Mouse (Mus musculus) heart, embryonic 16.5 days (tissue): Measurements from ENCODE around the gene Txnrd3. TPM values are rescaled to one million over a fixed set of nuclear protein-coding genes. Genes with fewer than 3 reads are reported as not detected.

ENCODE experiments used
- ATAC-seq: fragments of 200-750 bp; cut with Nextera tagmentation; replicated peaks from 2 replicates; pipeline ENCODE4 v1.8.0; 2017; ENCODE audit warnings: moderate number of reproducible peaks; ENCODE audit not compliant: insufficient read depth, low FRiP score; ENCODE audit errors: extremely low read depth
- H3K27ac ChIP-seq: fragments of 300-500 bp; sonication (generic); 2 replicates; pipeline ENCODE4 v1.5.1; 2014; ENCODE audit warnings: mild to moderate bottlenecking, low read length, control low read depth, moderate library complexity
- H3K27me3 ChIP-seq: fragments of 300-500 bp; sonication (generic); 2 replicates; pipeline ENCODE4 v1.6.1; 2014; ENCODE audit warnings: low read length, mixed read lengths; ENCODE audit not compliant: control insufficient read depth, insufficient read depth
- H3K36me3 ChIP-seq: fragments of 300-500 bp; sonication (generic); 2 replicates; pipeline ENCODE4 v1.6.1; 2014; ENCODE audit not compliant: control insufficient read depth, insufficient read depth
- H3K4me1 ChIP-seq: fragments of 300-500 bp; sonication (generic); 2 replicates; pipeline ENCODE4 v1.6.1; 2014; ENCODE audit warnings: low read length, mixed read lengths; ENCODE audit not compliant: control insufficient read depth, insufficient read depth
- H3K4me2 ChIP-seq: fragments of 300-500 bp; sonication (generic); 2 replicates; pipeline ENCODE4 v1.6.1; 2014; ENCODE audit warnings: low read depth, mild to moderate bottlenecking, control low read depth, low read length
- H3K4me3 ChIP-seq: fragments of 300-500 bp; sonication (generic); 2 replicates; pipeline ENCODE4 v1.5.1; 2014; ENCODE audit warnings: mild to moderate bottlenecking, control low read depth, low read length
- H3K9ac ChIP-seq: fragments of 300-500 bp; sonication (generic); 2 replicates; pipeline ENCODE4 v1.6.1; 2014; ENCODE audit warnings: low read length, control low read depth
- H3K9me3 ChIP-seq: fragments of 300-500 bp; sonication (generic); replicated peaks from 2 replicates; pipeline ENCODE4 v1.6.1; 2016; ENCODE audit warnings: low read length; ENCODE audit not compliant: control insufficient read depth
- WGBS: fragments of 180-500 bp; shearing (Covaris S2); extraction: QIAGEN DNeasy Blood & Tissue Kit; methylation state at CpG from one replicate; pipeline ENCODE4 v1.1.7; 2014; 5-methylcytosine and 5-hydroxymethylcytosine counted together
- polyA plus RNA-seq: library from polyadenylated mRNA; unstranded; fragments of >200 nt; fragmentation: Nextera tagmentation; extraction: Ambion mirVana; gene quantifications from 2 replicates; pipeline ENCODE4 v1.2.1, GENCODE M21; 2015

The Txnrd3 gene
- 14.3 and 15.3 TPM in 2 replicates for polyA plus RNA-seq

- no peaks in the 10 kb centered on the region for H3K36me3 ChIP-seq
- peak within 1 kb of the TSS; percentile 90 for H3K4me2 ChIP-seq
- peak within 1 kb of the TSS; percentile 70 for H3K4me3 ChIP-seq
- peak within 1 kb of the TSS; percentile 75 for H3K9ac ChIP-seq
- H3K4me1 ChIP-seq, result peaks cover 6% of the 10 kb centered on the region; the same call in 1 of the 2 replicates
- H3K9me3 ChIP-seq, result no peaks in the 10 kb centered on the region
- H3K27me3 ChIP-seq, result no peaks in the 10 kb centered on the region
- under 1% methylated on average over 49 of the region's 51 CpGs for WGBS
- peak within 1 kb of the TSS; percentile 94 for H3K27ac ChIP-seq
- peak; percentile 93 for ATAC-seq
These were observed at the start of gene Txnrd3 for GRCm38 (mm10) chr6:89643798-89644270. Txnrd3 (plus strand) TSS chr6:89643988.

DNA sequence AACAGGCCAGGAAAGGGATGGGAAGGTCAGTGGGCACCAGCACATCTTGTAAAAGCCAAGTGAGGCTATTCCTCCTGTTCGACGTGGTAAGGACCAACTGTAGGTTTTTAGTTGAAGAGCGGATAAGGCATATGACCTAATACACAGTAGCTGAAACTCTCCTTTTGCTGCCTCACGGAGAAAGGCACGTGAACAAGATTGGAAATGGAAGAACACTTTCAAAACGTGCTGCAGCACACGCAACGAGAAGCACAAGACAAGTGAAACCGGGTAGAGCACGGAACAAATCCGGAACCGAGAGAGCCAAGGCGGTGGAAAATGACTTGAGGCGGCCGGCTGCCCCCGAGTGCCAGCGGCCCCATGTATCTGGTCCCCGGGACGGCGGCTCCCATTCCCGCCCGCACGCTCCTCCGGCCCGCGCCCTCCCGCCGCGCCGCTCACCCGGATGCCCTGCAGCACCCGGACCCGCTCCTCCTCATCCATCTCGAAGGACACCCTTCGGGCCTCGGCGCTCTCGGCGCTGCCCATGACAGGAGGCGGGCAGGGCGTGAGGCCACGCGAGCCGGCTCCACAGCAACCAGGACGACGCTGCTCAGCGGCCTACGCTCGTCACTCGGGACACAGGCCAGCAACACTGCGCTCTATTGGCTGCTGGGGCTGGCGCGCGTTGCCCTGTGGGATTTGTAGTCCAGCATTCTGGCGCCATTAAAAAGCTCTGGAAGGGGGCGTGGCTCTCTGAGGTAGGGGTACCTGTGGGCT, 48.6 kb upstream of the Txnrd3 start, which contains the start of gene Chchd6:
TSS of gene Chchd6 (minus strand) at position 635 of the 759 bp plus-strand sequence.
- WGBS, result under 1% methylated on average over 56 of the region's 56 CpGs
- peaks cover 4% of the 10 kb centered on the region; the same call in 1 of the 2 replicates for H3K4me1 ChIP-seq

DNA sequence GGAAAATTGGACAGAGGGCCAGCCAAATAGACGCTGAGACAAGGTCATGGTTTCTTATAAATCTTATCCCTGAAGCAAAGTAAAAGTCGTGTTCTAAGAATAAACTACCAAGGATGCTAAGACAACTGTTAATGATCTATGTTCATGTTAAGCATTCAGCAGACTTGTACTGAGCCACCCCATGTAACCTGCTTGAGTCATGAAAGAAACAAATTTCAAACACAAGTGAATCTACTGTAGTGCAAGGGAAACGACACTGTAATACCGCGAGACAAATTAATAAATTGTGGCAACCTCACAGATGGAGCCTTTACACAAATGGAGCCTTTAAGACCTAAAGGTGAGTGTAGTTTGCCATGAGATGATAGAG, 48.0 kb upstream of the Txnrd3 start:
- Histone ChIP-seq H3K36me3 (no peaks in the 10 kb centered on the region), H3K4me3 (peak overlapping the region; percentile 90), H3K27me3 (no peaks in the 10 kb centered on the region), H3K9ac (no peak overlapping the region), H3K27ac (no peak overlapping the region), H3K4me1 (peaks cover 4% of the 10 kb centered on the region; the same call in 1 of the 2 replicates), H3K4me2 (peak overlapping the region; percentile 88), H3K9me3 (peaks cover 4% of the 10 kb centered on the region; the same call in 1 of the 2 replicates)
- no peak for ATAC-seq
- WGBS, result 28% methylated on average over 5 of the region's 5 CpGs

More for the DNA sequence above, 48.6 kb upstream of the Txnrd3 start, which contains the start of gene Chchd6:
- no peaks in the 10 kb centered on the region for H3K36me3 ChIP-seq
- H3K9me3 ChIP-seq, result peaks cover 4% of the 10 kb centered on the region; the same call in 1 of the 2 replicates
- peak within 1 kb of the TSS; percentile 88 for H3K4me2 ChIP-seq
- peak within 1 kb of the TSS; percentile 83 for H3K9ac ChIP-seq
- ATAC-seq, result peak; percentile 99
- H3K27ac ChIP-seq, result no peak within 1 kb of the TSS
- no peaks in the 10 kb centered on the region for H3K27me3 ChIP-seq
- peak within 1 kb of the TSS; percentile 90 for H3K4me3 ChIP-seq

DNA sequence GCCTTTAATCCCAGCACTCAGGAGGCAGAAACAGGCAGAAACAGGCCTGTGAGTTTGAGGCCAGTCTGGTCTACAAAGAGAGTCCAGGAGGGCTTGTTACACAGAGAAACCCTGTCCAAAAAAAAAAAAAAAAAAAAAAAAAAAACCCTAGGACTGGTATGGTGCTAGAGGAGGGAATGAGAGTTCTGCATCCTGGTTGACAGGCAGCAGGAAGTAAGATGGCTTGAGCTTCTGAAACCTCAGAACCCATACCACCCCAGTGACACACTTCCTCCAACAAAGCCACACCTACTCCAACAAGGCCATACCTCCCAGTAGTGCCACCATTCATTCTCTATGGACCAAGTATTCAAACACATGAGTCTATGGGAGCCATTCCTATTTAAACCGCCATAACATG, 47.3 kb upstream of the Txnrd3 start:
- no peak overlapping the region for H3K9ac ChIP-seq
- peaks cover 4% of the 10 kb centered on the region; the same call in 1 of the 2 replicates for H3K9me3 ChIP-seq
- H3K4me1 ChIP-seq, result peaks cover 4% of the 10 kb centered on the region; the same call in 1 of the 2 replicates
- WGBS, result 90% methylated on average over 1 of the region's 1 CpGs
- no peak overlapping the region for H3K27ac ChIP-seq
- H3K4me3 ChIP-seq, result no peak overlapping the region
- no peak overlapping the region for H3K4me2 ChIP-seq
- H3K27me3 ChIP-seq, result no peaks in the 10 kb centered on the region
- ATAC-seq, result no peak
- no peaks in the 10 kb centered on the region for H3K36me3 ChIP-seq

- Histone ChIP-seq H3K27ac (no peak overlapping the region), H3K9me3 (no peaks in the 10 kb centered on the region), H3K36me3 (no peaks in the 10 kb centered on the region), H3K4me2 (no peak overlapping the region), H3K9ac (no peak overlapping the region), H3K4me1 (no peaks in the 10 kb centered on the region), H3K4me3 (no peak overlapping the region), H3K27me3 (no peaks in the 10 kb centered on the region)
- WGBS, result 58% methylated on average over 3 of the region's 3 CpGs
- no peak for ATAC-seq
These were observed 37.7 kb upstream of the Txnrd3 start for GRCm38 (mm10) chr6:89606096-89606495.

- no peaks in the 10 kb centered on the region for H3K4me1 ChIP-seq
- H3K36me3 ChIP-seq, result no peaks in the 10 kb centered on the region
- WGBS, result 56% methylated on average over 4 of the region's 4 CpGs
- H3K4me3 ChIP-seq, result no peak overlapping the region
- H3K9me3 ChIP-seq, result no peaks in the 10 kb centered on the region
- H3K4me2 ChIP-seq, result no peak overlapping the region
- no peaks in the 10 kb centered on the region for H3K27me3 ChIP-seq
- H3K9ac ChIP-seq, result no peak overlapping the region
- ATAC-seq, result no peak
- H3K27ac ChIP-seq, result no peak overlapping the region
These were observed 35.8 kb upstream of the Txnrd3 start for GRCm38 (mm10) chr6:89607999-89608398.

- 53% methylated on average over 15 of the region's 15 CpGs for WGBS
- Histone ChIP-seq H3K27me3 (no peaks in the 10 kb centered on the region), H3K4me2 (no peak overlapping the region), H3K9me3 (no peaks in the 10 kb centered on the region), H3K9ac (no peak overlapping the region), H3K27ac (no peak overlapping the region), H3K36me3 (no peaks in the 10 kb centered on the region), H3K4me3 (no peak overlapping the region), H3K4me1 (peaks cover 5% of the 10 kb centered on the region)
- peak; percentile 58; the same call in 1 of the 2 replicates for ATAC-seq
These were observed 30.3 kb upstream of the Txnrd3 start for GRCm38 (mm10) chr6:89613336-89614106.

- no peak overlapping the region for H3K27ac ChIP-seq
- WGBS, result 19% methylated on average over 2 of the region's 2 CpGs
- ATAC-seq, result no peak
- H3K9ac ChIP-seq, result no peak overlapping the region
- H3K27me3 ChIP-seq, result no peaks in the 10 kb centered on the region
- H3K9me3 ChIP-seq, result no peaks in the 10 kb centered on the region
- H3K4me3 ChIP-seq, result no peak overlapping the region
- H3K4me2 ChIP-seq, result no peak overlapping the region
- peaks cover 5% of the 10 kb centered on the region for H3K4me1 ChIP-seq
- H3K36me3 ChIP-seq, result no peaks in the 10 kb centered on the region
These were observed 29.7 kb upstream of the Txnrd3 start for GRCm38 (mm10) chr6:89614107-89614471.
